Mouse (Mus musculus) CH12.LX (cell line): ENCODE results near the gene Bpifb2. TPM values are rescaled to one million over a fixed set of nuclear protein-coding genes. Genes with fewer than 3 reads are reported as not detected.

Experiments
- DNase-seq: peaks from one replicate; pipeline ENCODE4 v3.0.0-alpha.2; 2013; ENCODE audit errors: extremely low read depth
- H3K27ac ChIP-seq: 2 replicates; pipeline ENCODE4 v1.5.1; 2012; ENCODE audit warnings: low read depth, mild to moderate bottlenecking, control low read depth, moderate library complexity; ENCODE audit not compliant: insufficient read depth
- H3K27me3 ChIP-seq: replicated peaks from 2 replicates; pipeline ENCODE3; 2012; ENCODE audit warnings: inconsistent platforms
- H3K36me3 ChIP-seq, 2 experiments: replicated peaks in 1 of 2; 2 replicates each; pipeline versions ENCODE3 to v1.6.1; 2012; ENCODE audit warnings: inconsistent platforms in 1 of 2, low read length in 1 of 2, mild to moderate bottlenecking in 1 of 2, mixed read lengths in 1 of 2, moderate library complexity in 1 of 2; ENCODE audit not compliant: control insufficient read depth in 1 of 2, insufficient read depth in 1 of 2
- H3K4me1 ChIP-seq, 2 experiments: 2 replicates each; pipeline ENCODE4 v1.6.1; 2012; ENCODE audit warnings: inconsistent platforms in 1 of 2, moderate library complexity in 1 of 2; ENCODE audit not compliant: insufficient read depth in 2 of 2, control insufficient read depth in 1 of 2
- H3K4me2 ChIP-seq: 2 replicates; pipeline ENCODE4 v1.6.1; 2012; ENCODE audit warnings: low read depth, mild to moderate bottlenecking, control low read depth; ENCODE audit not compliant: poor library complexity, insufficient read depth, severe bottlenecking
- H3K4me3 ChIP-seq, 3 experiments: fragments of 150-350 bp in 1 of 3; sonication (generic) in 1 of 3; replicated peaks in 1 of 3; 2 replicates each; pipeline versions ENCODE3 to v1.5.1; 2011 to 2012; ENCODE audit warnings: low read depth in 2 of 3, low read length in 2 of 3, mild to moderate bottlenecking in 2 of 3, moderate library complexity in 2 of 3, control low read depth in 1 of 3, improper control_type of control experiment in 1 of 3, inconsistent platforms in 1 of 3, mixed read lengths in 1 of 3; ENCODE audit not compliant: poor library complexity in 1 of 3
- H3K79me2 ChIP-seq: replicated peaks from 2 replicates; pipeline ENCODE4 v1.6.1; 2012; ENCODE audit warnings: mild to moderate bottlenecking, moderate library complexity; ENCODE audit not compliant: control insufficient read depth, poor library complexity, insufficient read depth, severe bottlenecking; ENCODE audit errors: extremely low read depth
- H3K9ac ChIP-seq: 2 replicates; pipeline ENCODE4 v1.6.1; 2012; ENCODE audit warnings: low read depth, mild to moderate bottlenecking, control low read depth, moderate library complexity; ENCODE audit not compliant: insufficient read depth
- H3K9me3 ChIP-seq: replicated peaks from 2 replicates; pipeline ENCODE3; 2012; ENCODE audit warnings: low read length, inconsistent platforms, mixed read lengths
- BHLHE40 ChIP-seq: IDR thresholded peaks from 2 replicates; pipeline ENCODE4 v1.6.1; 2011; ENCODE audit warnings: mild to moderate bottlenecking, low read depth, low read length, improper control_type of control experiment
- CHD1 ChIP-seq: IDR thresholded peaks from 2 replicates; pipeline ENCODE4 v1.6.1; 2012; ENCODE audit warnings: low read depth, low read length, improper control_type of control experiment, inconsistent platforms
- CHD2 ChIP-seq: IDR thresholded peaks from 2 replicates; pipeline ENCODE4 v1.6.1; 2011; ENCODE audit warnings: low read length, improper control_type of control experiment
- CTCF ChIP-seq, 2 experiments: IDR thresholded peaks in 1 of 2; conservative IDR thresholded peaks in 1 of 2; 2 replicates each; pipeline ENCODE4 v1.5.1; 2011 to 2012; ENCODE audit warnings: low read depth in 2 of 2, low read length in 2 of 2, improper control_type of control experiment in 1 of 2, inconsistent platforms in 1 of 2, mild to moderate bottlenecking in 1 of 2, moderate library complexity in 1 of 2
- E2F4 ChIP-seq: IDR thresholded peaks from 2 replicates; pipeline ENCODE4 v1.6.1; 2011; ENCODE audit warnings: low read depth, low read length, improper control_type of control experiment; ENCODE audit not compliant: insufficient replicate concordance
- ELF1 ChIP-seq: IDR thresholded peaks from 2 replicates; pipeline ENCODE4 v1.6.1; 2014; ENCODE audit warnings: low read depth, mild to moderate bottlenecking, inconsistent platforms, low read length, improper control_type of control experiment
- EP300 ChIP-seq: IDR thresholded peaks from 2 replicates; pipeline ENCODE4 v1.6.1; 2011; ENCODE audit warnings: low read length, improper control_type of control experiment
- ETS1 ChIP-seq: conservative IDR thresholded peaks from 2 replicates; pipeline ENCODE4 v1.6.1; 2012; ENCODE audit warnings: low read depth, mild to moderate bottlenecking, inconsistent platforms, low read length, improper control_type of control experiment, moderate library complexity
- HCFC1 ChIP-seq: IDR thresholded peaks from 2 replicates; pipeline ENCODE4 v1.6.1; 2012; ENCODE audit warnings: low read depth, mild to moderate bottlenecking, inconsistent platforms, low read length, improper control_type of control experiment
- JUN ChIP-seq: IDR thresholded peaks from 2 replicates; pipeline ENCODE4 v1.6.1; 2011; ENCODE audit warnings: low read depth, mild to moderate bottlenecking, low read length, improper control_type of control experiment, moderate library complexity; ENCODE audit not compliant: insufficient read depth
- KAT2A ChIP-seq: IDR thresholded peaks from 2 replicates; pipeline ENCODE4 v1.6.1; 2012; ENCODE audit warnings: low read length, improper control_type of control experiment, inconsistent platforms; ENCODE audit not compliant: insufficient replicate concordance
- MAX ChIP-seq: IDR thresholded peaks from 2 replicates; pipeline ENCODE4 v1.6.1; 2011; ENCODE audit warnings: low read length, improper control_type of control experiment
- MYC ChIP-seq: IDR thresholded peaks from 2 replicates; pipeline ENCODE4 v1.6.1; 2011; ENCODE audit warnings: low read depth, mild to moderate bottlenecking, improper control_type of control experiment, low read length
- NELFE ChIP-seq: IDR thresholded peaks from 2 replicates; pipeline ENCODE4 v1.6.1; 2011; ENCODE audit warnings: low read depth, low read length, improper control_type of control experiment
- NRF1 ChIP-seq: IDR thresholded peaks from 2 replicates; pipeline ENCODE4 v1.6.1; 2014; ENCODE audit warnings: low read depth, mild to moderate bottlenecking, inconsistent platforms, low read length, improper control_type of control experiment, moderate library complexity
- PAX5 ChIP-seq: IDR thresholded peaks from 2 replicates; pipeline ENCODE4 v1.6.1; 2012; ENCODE audit warnings: low read length, inconsistent platforms, mixed read lengths
- POLR2A ChIP-seq: IDR thresholded peaks from 2 replicates; pipeline ENCODE4 v1.6.1; 2011; ENCODE audit warnings: low read depth, mild to moderate bottlenecking, improper control_type of control experiment, low read length
- RCOR1 ChIP-seq: conservative IDR thresholded peaks from 2 replicates; pipeline ENCODE4 v1.6.1; 2012; ENCODE audit warnings: low read depth, mild to moderate bottlenecking, inconsistent platforms, low read length, improper control_type of control experiment
- SIN3A ChIP-seq: IDR thresholded peaks from 2 replicates; pipeline ENCODE4 v1.6.1; 2012; ENCODE audit warnings: low read length, improper control_type of control experiment, inconsistent platforms
- TBP ChIP-seq: conservative IDR thresholded peaks from 2 replicates; pipeline ENCODE4 v1.6.1; 2011; ENCODE audit warnings: low read depth, low read length, improper control_type of control experiment
- TCF12 ChIP-seq: IDR thresholded peaks from 2 replicates; pipeline ENCODE4 v1.6.1; 2014; ENCODE audit warnings: low read depth, mild to moderate bottlenecking, inconsistent platforms, low read length, improper control_type of control experiment
- ZC3H11A ChIP-seq: IDR thresholded peaks from 2 replicates; pipeline ENCODE4 v1.6.1; 2012; ENCODE audit warnings: low read depth, mild to moderate bottlenecking, inconsistent platforms, low read length, improper control_type of control experiment
- ZNF384 ChIP-seq: IDR thresholded peaks from 2 replicates; pipeline ENCODE4 v1.6.1; 2012; ENCODE audit warnings: low read depth, low read length, improper control_type of control experiment, inconsistent platforms
- dilution Hi-C: fragments of 300-500 bp; cut with MboI; formaldehyde crosslinking; loops from 2 replicates; pipeline ENCODE4 v1.14.3; 2020; ENCODE audit warnings: low sequenced_read_pairs; ENCODE audit not compliant: extremely low pct_unique_long_range_greater_than_20kb, extremely low pct_ligation_motif_present
- in situ Hi-C: fragments of 300-500 bp; cut with MboI; formaldehyde crosslinking; loops from 3 replicates; pipeline ENCODE4 v1.14.3; 2019; ENCODE audit warnings: low sequenced_read_pairs, low pct_ligation_motif_present, low pct_unique_long_range_greater_than_20kb, mixed read lengths
- polyA plus RNA-seq: library from polyadenylated mRNA; unstranded; fragments of >175 nt; gene quantifications from 2 replicates; pipeline ENCODE4 v1.2.1, GENCODE M21; 2012; ENCODE audit warnings: low read depth; ENCODE audit not compliant: insufficient read length
- total RNA-seq, 2 experiments: library from RNA; depleted of rRNA; stranded (reverse); fragments of 300-350 nt in 1 of 2; fragments of >200 nt in 1 of 2; gene quantifications; 2 replicates each; pipeline ENCODE4 v1.2.3; 2012 to 2014

The Bpifb2 gene
- total and polyA plus RNA-seq, 3 experiments = not detected

- Histone ChIP-seq H3K36me3 (no peaks in the 10 kb centered on the region), H3K4me3 (no peak within 1 kb of the TSS), H3K79me2 (no peaks in the 10 kb centered on the region), H3K27me3 (peaks cover 99% of the 10 kb centered on the region), H3K27ac (no peak within 1 kb of the TSS), H3K4me2 (no peak within 1 kb of the TSS), H3K9me3 (no peaks in the 10 kb centered on the region), H3K9ac (no peak within 1 kb of the TSS), H3K4me1 (no peaks in the 10 kb centered on the region)
- in situ Hi-C loops (no loop called here), dilution Hi-C loops (no loop called here)
- no peak for TF ChIP-seq SIN3A
- TF ChIP-seq TCF12 = no peak
- TF ChIP-seq BHLHE40 = no peak
- TF ChIP-seq JUN = no peak
- no peak for TF ChIP-seq NRF1
- no peak for TF ChIP-seq TBP
- no peak for DNase-seq
These were observed 25.2 kb downstream of the Bpifb2 start, which contains the start of gene Bpifb6 for GRCm38 (mm10) chr2:153900088-153900487. Gene Bpifb6 (plus strand): TSS chr2:153900388.

- TF ChIP-seq HCFC1 (no peak), CHD1 (no peak), RCOR1 (no peak), ETS1 (no peak), CTCF (conservative IDR thresholded peaks at IDR 0.05 in 1 of 2, IDR thresholded peaks at IDR 0.05 in 1 of 2; ENCODE audit: low read depth in 2 of 2, low read length in 2 of 2) (no peak), POLR2A (no peak), KAT2A (no peak), ZNF384 (no peak), ELF1 (no peak), NELFE (no peak), TCF12 (no peak), SIN3A (no peak), ZC3H11A (no peak), PAX5 (no peak), CHD2 (no peak), MAX (no peak), E2F4 (no peak), MYC (no peak), JUN (no peak), EP300 (no peak)
- Histone ChIP-seq H3K4me1 (no peaks in the 10 kb centered on the region), H3K9ac (no peak overlapping the region), H3K79me2 (no peaks in the 10 kb centered on the region), H3K9me3 (no peaks in the 10 kb centered on the region), H3K4me3 (no peak overlapping the region), H3K27me3 (peaks cover 100% of the 10 kb centered on the region), H3K36me3 (no peaks in the 10 kb centered on the region), H3K27ac (no peak overlapping the region), H3K4me2 (no peak overlapping the region)
- dilution Hi-C loops = no loop called here
- in situ Hi-C loops = no loop called here
- no peak for DNase-seq
These were observed 27.9 kb downstream of the Bpifb2 start for GRCm38 (mm10) chr2:153902726-153903125.
